Mouse (Mus musculus) forebrain, embryonic 14.5 days (tissue): ENCODE measurements around the gene Cnih2. TPM values are rescaled to one million over a fixed set of nuclear protein-coding genes. Genes with fewer than 3 reads are reported as not detected.
A peak's percentile ranks its signal among the peaks of the same experiment; 100 is the strongest.
"Not testable (repeated sequence)": the region's sequence is repeated elsewhere in the genome, so short reads cannot be mapped to it uniquely, and the experiment has no call there.

Experiments used
- ATAC-seq: fragments of 200-750 bp; cut with Nextera tagmentation; 2 replicates; pipeline ENCODE4 v1.8.0; 2017; ENCODE audit warnings: mild to moderate bottlenecking, moderate library complexity
- DNase-seq: peaks from one replicate; pipeline ENCODE4 v3.0.0-alpha.2; 2015; ENCODE audit warnings: low spot score
- H3K27ac ChIP-seq: fragments of 300-500 bp; sonication (generic); 2 replicates; pipeline ENCODE4 v1.5.1; 2014; ENCODE audit warnings: low read depth, mild to moderate bottlenecking, control low read depth, low read length, moderate library complexity
- H3K27me3 ChIP-seq: fragments of 300-500 bp; sonication (generic); replicated peaks from 2 replicates; pipeline ENCODE4 v1.6.1; 2014; ENCODE audit warnings: low read length, control low read depth, mixed read lengths; ENCODE audit not compliant: control insufficient read depth, insufficient read depth
- H3K36me3 ChIP-seq: fragments of 300-500 bp; sonication (generic); 2 replicates; pipeline ENCODE4 v1.6.1; 2014; ENCODE audit warnings: low read length, control low read depth; ENCODE audit not compliant: control insufficient read depth, insufficient read depth
- H3K4me1 ChIP-seq: fragments of 300-500 bp; sonication (generic); 2 replicates; pipeline ENCODE4 v1.6.1; 2014; ENCODE audit warnings: antibody characterized with exemption, low read length, control low read depth; ENCODE audit not compliant: control insufficient read depth, insufficient read depth
- H3K4me2 ChIP-seq: fragments of 300-500 bp; sonication (generic); 2 replicates; pipeline ENCODE4 v1.6.1; 2014; ENCODE audit warnings: mild to moderate bottlenecking, control low read depth, low read length
- H3K4me3 ChIP-seq: fragments of 300-500 bp; sonication (generic); 2 replicates; pipeline ENCODE4 v1.5.1; 2014; ENCODE audit warnings: low read depth, low read length, control low read depth
- H3K9ac ChIP-seq: fragments of 300-500 bp; sonication (generic); 2 replicates; pipeline ENCODE4 v1.6.1; 2014; ENCODE audit warnings: mild to moderate bottlenecking, low read length, control low read depth, moderate library complexity
- H3K9me3 ChIP-seq: fragments of 300-500 bp; sonication (generic); replicated peaks from 2 replicates; pipeline ENCODE4 v1.6.1; 2016; ENCODE audit warnings: low read length, control low read depth, mixed read lengths; ENCODE audit not compliant: control insufficient read depth
- whole genome bisulfite sequencing: fragments of 180-500 bp; shearing (Covaris S2); extraction: QIAGEN DNeasy Blood & Tissue Kit; methylation state at CpG from one replicate; pipeline ENCODE4 v1.1.7; 2014; 5-methylcytosine and 5-hydroxymethylcytosine counted together
- polyA plus RNA-seq: library from polyadenylated mRNA; unstranded; fragments of >200 nt; fragmentation: Nextera tagmentation; extraction: Ambion mirVana; gene quantifications from 2 replicates; pipeline ENCODE4 v1.2.1, GENCODE M21; 2014

Cnih2 gene
- polyA plus RNA-seq, 1 experiment from 2014 or later: 370 TPM

- peaks cover 29% of the 10 kb centered on the region for H3K36me3 ChIP-seq
- peaks cover 31% of the 10 kb centered on the region for H3K27me3 ChIP-seq
- WGBS: under 1% methylated on average over 58 of the region's 58 CpGs
- H3K27ac ChIP-seq: peak within 1 kb of the TSS; percentile 79
- no peaks in the 10 kb centered on the region for H3K9me3 ChIP-seq
- H3K4me1 ChIP-seq: peaks cover 16% of the 10 kb centered on the region
- peak within 1 kb of the TSS; percentile 77 for H3K4me3 ChIP-seq
- peak within 1 kb of the TSS; percentile 71 for H3K9ac ChIP-seq
- DNase-seq (peak; percentile 100), ATAC-seq (peak; percentile 96)
- peak within 1 kb of the TSS; percentile 89 for H3K4me2 ChIP-seq
Measured at GRCm38 (mm10) chr19:5087884-5088728, 10.2 kb downstream of the Cnih2 start, which contains the start of gene Yif1a. Gene Yif1a, plus strand, starts transcription at chr19:5088538.

DNA sequence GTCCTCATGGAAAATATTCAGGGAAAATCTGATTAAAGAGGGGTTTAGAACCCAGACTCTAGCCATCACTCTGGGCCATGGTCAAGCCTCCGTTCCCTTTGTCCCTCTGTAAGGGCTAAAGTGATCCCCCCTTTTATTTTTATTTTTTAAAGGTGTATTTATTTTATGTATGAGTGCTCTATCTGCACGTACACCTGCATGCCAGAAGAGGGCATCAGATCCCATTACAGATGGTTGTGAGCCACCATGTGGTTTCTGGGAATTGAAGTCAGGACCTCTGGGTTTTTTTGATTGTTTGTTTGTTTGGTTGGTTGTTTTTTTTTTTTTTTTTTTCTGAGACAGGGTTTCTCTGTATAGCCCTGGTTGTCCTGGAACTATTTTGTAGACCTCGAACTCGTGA is 11.8 kb downstream of the Cnih2 start:
- H3K27ac ChIP-seq, ATAC-seq, H3K9ac ChIP-seq, H3K9me3 ChIP-seq, DNase-seq, H3K4me3 ChIP-seq, H3K4me2 ChIP-seq: not testable (repeated sequence)
- H3K36me3 ChIP-seq: peaks cover 13% of the 10 kb centered on the region
- peaks cover 16% of the 10 kb centered on the region for H3K4me1 ChIP-seq
- H3K27me3 ChIP-seq: peaks cover 47% of the 10 kb centered on the region
- 63% methylated on average over 4 of the region's 4 CpGs for WGBS

DNA sequence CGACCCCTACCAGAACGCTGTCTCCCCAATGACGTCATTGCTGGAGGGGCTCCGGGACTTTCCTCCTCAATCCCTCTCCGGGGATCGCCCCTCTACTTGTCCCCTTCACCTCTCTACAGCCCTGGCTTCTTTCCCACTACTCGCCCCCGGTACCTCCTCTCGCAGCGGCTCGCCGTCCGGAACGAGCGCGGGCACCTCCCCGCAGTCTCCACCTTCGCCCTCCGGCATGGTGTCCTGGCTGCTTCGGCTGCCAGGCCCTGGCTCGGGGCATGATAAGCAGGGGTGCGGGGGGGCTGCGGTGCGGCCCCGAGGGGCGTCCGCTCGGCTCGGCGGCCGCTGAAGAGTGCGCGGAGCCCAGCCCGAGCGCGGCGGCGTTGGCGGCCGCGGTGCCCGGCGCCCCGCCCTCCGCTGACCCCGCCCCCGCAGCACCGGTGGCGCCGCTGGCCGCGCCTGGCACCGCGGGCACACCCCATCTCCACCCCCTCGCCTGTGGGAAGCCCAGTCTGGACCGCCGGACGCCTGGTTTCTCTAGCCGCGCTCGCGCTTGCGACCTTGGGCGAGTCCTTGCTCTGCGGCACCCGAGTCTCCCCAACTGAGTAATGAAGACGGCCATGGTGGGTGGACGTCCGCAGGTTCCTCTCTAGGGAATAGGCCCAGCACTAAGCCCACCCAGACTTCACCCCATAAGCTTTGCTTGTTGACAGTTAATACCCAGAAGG is 13.0 kb downstream of the Cnih2 start, which contains the start of gene Tmem151a:
TSS of gene Tmem151a (minus strand) at position 387 of the 719 bp plus-strand sequence.
- WGBS: 1% methylated on average over 66 of the region's 69 CpGs
- Histone ChIP-seq H3K4me2 (peak within 1 kb of the TSS; percentile 79), H3K4me3 (peak within 1 kb of the TSS; percentile 46), H3K4me1 (peaks cover 16% of the 10 kb centered on the region), H3K27ac (no peak within 1 kb of the TSS), H3K27me3 (peaks cover 56% of the 10 kb centered on the region), H3K36me3 (peaks cover 1% of the 10 kb centered on the region), H3K9ac (peak within 1 kb of the TSS; percentile 63), H3K9me3 (no peaks in the 10 kb centered on the region)
- ATAC-seq (no peak), DNase-seq (no peak)

DNA sequence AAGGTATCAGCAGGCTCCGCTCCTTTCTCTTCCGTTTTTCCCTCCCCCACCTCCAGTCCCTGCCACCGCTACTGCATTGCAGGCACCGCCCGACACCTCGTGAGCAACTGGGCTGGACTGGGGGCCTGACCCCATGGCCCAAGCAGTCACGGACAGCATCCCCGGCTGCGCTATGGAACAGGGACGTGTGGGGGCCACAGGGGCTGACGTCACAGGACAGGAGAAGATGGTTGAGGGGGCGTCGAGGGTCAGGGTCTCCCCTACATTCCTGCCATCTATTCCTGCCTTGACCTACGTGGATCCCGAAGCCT is 13.5 kb downstream of the Cnih2 start:
- WGBS: 7% methylated on average over 13 of the region's 15 CpGs

GRCm38 (mm10) chr19:5083961-5084833 is 14.1 kb downstream of the Cnih2 start:
- Histone ChIP-seq H3K4me3 (peak overlapping the region; percentile 46), H3K4me2 (peak overlapping the region; percentile 79), H3K27ac (no peak overlapping the region), H3K9ac (peak overlapping the region; percentile 63; the same call in 1 of the 2 replicates), H3K9me3 (no peaks in the 10 kb centered on the region), H3K27me3 (peaks cover 56% of the 10 kb centered on the region), H3K36me3 (no peaks in the 10 kb centered on the region), H3K4me1 (peaks cover 13% of the 10 kb centered on the region)
- ATAC-seq (no peak), DNase-seq (no peak)
- WGBS: 78% methylated on average over 3 of the region's 3 CpGs

More for the DNA sequence above, 13.5 kb downstream of the Cnih2 start:
- Histone ChIP-seq H3K27me3 (peaks cover 56% of the 10 kb centered on the region), H3K4me1 (peaks cover 16% of the 10 kb centered on the region), H3K4me3 (peak overlapping the region; percentile 46), H3K4me2 (peak overlapping the region; percentile 79), H3K9ac (peak overlapping the region; percentile 63), H3K36me3 (no peaks in the 10 kb centered on the region), H3K9me3 (no peaks in the 10 kb centered on the region), H3K27ac (no peak overlapping the region)
- no peak for ATAC-seq
- no peak for DNase-seq

- Histone ChIP-seq H3K4me1 (peaks cover 7% of the 10 kb centered on the region), H3K4me2 (no peak overlapping the region), H3K27ac (no peak overlapping the region), H3K4me3 (no peak overlapping the region), H3K27me3 (peaks cover 56% of the 10 kb centered on the region), H3K9me3 (no peaks in the 10 kb centered on the region), H3K36me3 (no peaks in the 10 kb centered on the region), H3K9ac (no peak overlapping the region)
- ATAC-seq (no peak), DNase-seq (no peak)
- WGBS: 74% methylated on average over 24 of the region's 24 CpGs
Measured at GRCm38 (mm10) chr19:5082596-5082995, 15.7 kb downstream of the Cnih2 start.

DNA sequence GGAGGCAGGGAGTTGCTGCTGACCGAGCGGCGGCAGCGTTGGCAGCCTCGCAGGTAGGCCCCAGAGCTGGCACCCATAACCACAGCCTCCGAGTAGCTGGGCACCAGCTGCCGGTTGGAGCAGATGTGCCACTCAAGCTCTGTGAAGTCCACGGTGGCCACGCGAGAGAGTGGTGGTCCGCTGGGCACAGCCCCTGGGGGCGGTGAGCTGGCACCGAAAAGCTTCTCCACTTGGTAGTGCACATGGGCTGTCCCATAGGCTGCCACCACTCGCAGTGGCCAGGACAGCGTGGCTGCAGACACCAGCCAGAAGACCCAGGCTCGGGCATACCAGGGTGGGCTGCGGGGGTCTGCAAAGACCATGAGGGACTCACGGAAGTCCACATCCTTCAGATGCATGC is 16.3 kb downstream of the Cnih2 start:
- H3K9me3 ChIP-seq: no peaks in the 10 kb centered on the region
- WGBS: 79% methylated on average over 18 of the region's 18 CpGs
- no peak for DNase-seq
- H3K36me3 ChIP-seq: no peaks in the 10 kb centered on the region
- peaks cover 56% of the 10 kb centered on the region for H3K27me3 ChIP-seq
- ATAC-seq: no peak
- H3K4me1 ChIP-seq: 0 out of 2 replicates have a peak, but pooled peaks cover 4% of the 10 kb centered on the region
- H3K4me2 ChIP-seq: no peak overlapping the region
- no peak overlapping the region for H3K9ac ChIP-seq
- H3K4me3 ChIP-seq: no peak overlapping the region
- no peak overlapping the region for H3K27ac ChIP-seq

DNA sequence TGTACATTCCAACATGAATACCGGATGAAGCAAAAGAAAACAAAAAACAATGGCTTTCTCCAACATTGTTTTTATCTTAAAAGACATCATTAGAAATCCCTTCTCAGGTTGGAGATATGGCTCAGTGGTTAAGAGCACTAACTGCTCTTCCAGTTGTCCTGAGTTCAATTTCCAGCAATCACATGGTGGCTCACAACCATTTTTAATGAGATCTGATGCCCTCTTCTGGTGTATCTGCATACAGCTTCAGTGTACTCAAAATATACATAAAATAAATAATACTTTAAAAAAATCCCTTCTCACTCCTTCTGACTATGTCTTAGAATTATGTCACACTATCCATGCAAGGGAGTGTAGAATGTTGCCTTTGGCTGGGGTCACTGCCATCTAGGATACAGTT is 19.0 kb downstream of the Cnih2 start:
- H3K9me3 ChIP-seq: no peaks in the 10 kb centered on the region
- ATAC-seq: no peak
- no peak overlapping the region for H3K4me3 ChIP-seq
- no peak overlapping the region for H3K9ac ChIP-seq
- no peak overlapping the region for H3K27ac ChIP-seq
- H3K4me2 ChIP-seq: no peak overlapping the region
- no peak for DNase-seq
- no peaks in the 10 kb centered on the region for H3K4me1 ChIP-seq
- 86% methylated on average over 1 of the region's 1 CpGs for whole genome bisulfite sequencing
- peaks cover 37% of the 10 kb centered on the region for H3K27me3 ChIP-seq
- no peaks in the 10 kb centered on the region for H3K36me3 ChIP-seq
